Mouse (Mus musculus) neutrophil, adult 5-6 weeks (primary cell): ENCODE measurements around the gene Gm20388. TPM values are rescaled to one million over a fixed set of nuclear protein-coding genes. Genes with fewer than 3 reads are reported as not detected.
"Not testable (repeated sequence)": the region's sequence is repeated elsewhere in the genome, so short reads cannot be mapped to it uniquely, and the experiment has no call there.

Source experiments
- ATAC-seq: fragments of 151-379, 151-347 bp; 2 replicates; pipeline ENCODE4 v1.8.0; 2017; ENCODE audit warnings: mild to moderate bottlenecking, moderate TSS enrichment; ENCODE audit not compliant: insufficient number of reproducible peaks, poor library complexity, low FRiP score, severe bottlenecking; ENCODE audit errors: extremely low read depth
- total RNA-seq: library from RNA; stranded (forward); fragments of 200-1000 nt; gene quantifications from 2 replicates; pipeline ENCODE4 v1.2.3, GENCODE M21; 2017

Gm20388 gene
- total RNA-seq, 1 experiment from 2014 or later: 10.8 TPM

DNA sequence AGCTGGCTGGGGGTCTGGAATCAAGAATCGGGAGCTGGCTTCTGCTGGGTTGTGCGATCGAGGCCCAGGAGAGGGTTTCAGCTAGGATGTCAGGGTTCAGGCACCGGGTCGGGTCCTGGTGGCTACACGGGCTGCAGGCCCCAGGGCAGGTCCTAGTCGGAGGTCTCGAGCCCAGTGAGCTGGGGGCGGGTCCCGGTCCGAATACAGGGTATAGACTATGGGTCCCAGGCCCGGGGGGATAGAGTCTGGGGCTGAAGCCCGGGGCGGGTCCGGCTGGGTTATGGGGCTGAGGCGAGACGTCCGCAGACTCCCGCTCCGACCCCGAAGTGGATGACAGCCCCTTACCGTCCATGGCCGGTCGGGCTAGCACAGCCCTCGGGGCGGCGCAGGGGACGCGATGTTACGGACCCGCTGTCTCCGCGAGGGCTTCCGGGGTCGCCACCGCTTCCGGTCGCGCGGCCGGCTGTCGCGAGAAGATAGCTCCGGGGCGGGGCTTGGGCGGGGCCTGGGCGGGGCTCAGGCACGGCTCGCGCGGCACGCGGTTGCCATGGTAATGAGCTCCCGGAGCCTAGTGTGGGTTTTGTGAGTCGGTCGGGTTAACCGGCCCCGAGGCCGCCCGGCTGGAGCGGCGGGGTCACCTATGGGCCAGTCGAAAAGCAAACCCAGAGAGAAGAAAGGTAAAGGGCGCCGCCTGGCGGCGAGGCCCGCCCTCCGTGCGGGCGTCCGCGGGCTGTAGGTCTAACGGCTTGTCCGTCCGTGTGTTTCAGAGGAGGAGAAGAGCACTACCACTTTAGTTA lies 3301.9 kb downstream of the Gm20388 start, which contains the start of the genes Chmp1a and Spata33:
Gene Chmp1a, minus strand, starts transcription at position 443 of the 797 bp plus-strand sequence.
Gene Spata33, plus strand, starts transcription at position 512 of the 797 bp plus-strand sequence.
- ATAC-seq: peak; percentile 69

DNA sequence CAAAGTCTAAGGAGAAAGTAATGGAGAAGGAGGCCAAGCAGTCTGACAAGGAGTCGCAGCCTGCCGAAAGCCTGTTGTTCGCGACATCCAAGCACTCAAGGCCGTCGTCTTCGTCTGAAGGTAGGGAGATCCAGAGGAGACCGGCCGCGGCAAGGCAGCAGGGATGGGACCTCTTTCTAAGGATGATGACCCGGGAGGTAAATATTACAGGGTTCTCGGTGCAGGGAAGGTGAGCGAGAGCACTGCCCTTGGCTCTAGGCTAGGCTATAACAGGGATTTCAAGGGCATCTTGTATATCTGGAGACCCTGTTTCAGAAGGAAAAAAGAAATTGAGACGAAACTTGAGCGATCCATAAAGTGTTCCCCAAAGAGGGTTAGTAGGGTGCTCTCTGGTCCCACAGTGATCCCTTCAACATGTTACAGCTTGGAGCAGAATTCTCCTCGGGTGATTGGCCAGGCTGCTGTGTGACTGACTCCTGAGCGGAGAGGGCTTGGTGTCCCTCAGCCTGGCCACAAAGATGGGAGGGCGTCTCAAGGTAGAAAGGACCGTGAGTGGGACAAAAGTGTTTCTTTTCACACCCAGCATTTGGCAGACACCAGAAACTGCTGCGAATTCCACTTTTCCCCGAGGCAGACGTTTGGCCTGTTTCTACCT lies 3302.6 kb downstream of the Gm20388 start:
- ATAC-seq: no peak

DNA sequence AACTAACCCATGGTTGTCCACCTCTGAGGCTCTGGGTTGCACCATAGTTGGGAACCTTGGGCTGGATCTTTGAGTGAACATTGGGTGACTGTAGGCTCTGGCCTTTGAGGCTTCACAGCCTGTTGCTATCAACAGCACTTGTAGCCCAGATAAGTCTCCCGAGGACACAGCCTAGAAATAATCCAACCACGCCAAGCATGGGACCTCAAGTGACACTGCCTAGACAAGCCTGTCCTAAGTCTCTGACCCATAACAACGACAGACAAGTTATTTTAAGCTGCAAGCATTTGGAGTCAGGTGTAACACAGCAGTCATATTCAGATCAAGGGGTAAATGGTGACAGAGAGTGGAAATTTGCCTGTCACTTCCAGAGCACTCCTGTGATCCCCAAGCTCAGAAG lies 3304.8 kb downstream of the Gm20388 start:
- no peak for ATAC-seq

DNA sequence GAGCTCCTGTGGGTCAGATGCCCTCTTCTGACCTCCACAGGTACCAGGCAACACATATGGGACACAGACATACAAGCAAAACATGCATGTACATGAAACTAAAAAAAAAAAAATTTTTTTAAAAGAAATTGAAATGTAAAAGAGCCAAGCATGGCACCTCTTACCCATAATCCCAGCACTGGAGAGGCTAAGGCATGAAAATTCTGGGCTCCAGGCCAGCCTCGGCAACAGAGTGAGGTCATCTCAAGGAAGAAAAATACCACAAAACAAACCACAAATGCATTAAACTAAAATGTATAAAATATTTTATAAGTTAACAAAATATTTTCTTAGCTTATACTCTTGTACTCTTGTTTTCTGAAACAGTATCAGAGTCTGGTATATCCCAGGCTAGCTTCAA lies 3310.3 kb downstream of the Gm20388 start:
- ATAC-seq: no peak

DNA sequence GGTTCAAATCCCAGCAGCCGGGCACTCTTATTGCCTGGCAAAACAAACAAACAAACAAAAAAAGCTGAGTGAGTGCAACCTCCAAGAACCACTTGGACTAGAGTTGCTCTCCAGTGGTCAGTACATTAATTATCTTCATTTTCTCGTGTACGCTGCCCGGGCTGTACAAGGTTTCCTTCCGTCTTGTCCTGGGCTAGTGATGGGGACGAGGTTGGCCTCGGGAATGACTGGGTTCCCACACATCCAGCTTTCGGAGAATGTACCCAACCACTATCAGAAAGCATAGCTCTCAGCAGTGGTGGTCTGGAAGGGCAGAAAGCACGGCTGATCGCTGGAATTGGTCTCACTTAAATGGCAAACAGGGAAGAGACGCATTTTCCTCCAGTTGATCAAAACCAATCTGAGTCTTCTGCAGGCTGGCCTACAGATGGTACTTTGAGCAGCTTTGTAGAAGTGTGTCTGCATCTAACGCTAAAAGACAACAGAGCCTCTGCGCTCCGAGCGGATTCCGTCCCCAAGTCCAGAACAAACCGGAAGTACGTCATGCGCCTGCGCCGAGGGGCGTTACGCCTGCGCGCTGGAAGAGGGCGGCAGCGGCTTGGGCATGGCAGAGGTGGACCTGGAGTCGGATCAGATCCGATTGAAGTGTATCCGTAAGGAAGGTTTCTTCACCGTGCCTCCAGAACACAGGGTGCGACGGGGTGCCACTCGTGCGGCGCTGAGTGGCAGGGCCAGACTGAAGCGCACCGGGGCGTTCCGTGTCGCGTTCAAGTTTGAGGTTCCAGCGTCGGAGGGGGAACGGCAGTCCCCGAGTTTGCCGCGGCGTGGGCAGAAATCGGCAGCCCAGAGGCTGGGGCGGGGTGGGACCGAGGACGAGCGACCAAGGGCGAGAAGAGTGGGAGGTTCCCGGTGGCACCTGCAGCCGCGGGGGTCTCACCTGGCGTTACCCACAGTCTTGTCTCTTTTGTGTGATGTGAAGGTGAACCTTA lies 3313.9 kb downstream of the Gm20388 start, which contains the start of gene Cdk10:
Gene Cdk10, plus strand, starts transcription at position 565 of the 989 bp plus-strand sequence.
- ATAC-seq: peak; percentile 82

DNA sequence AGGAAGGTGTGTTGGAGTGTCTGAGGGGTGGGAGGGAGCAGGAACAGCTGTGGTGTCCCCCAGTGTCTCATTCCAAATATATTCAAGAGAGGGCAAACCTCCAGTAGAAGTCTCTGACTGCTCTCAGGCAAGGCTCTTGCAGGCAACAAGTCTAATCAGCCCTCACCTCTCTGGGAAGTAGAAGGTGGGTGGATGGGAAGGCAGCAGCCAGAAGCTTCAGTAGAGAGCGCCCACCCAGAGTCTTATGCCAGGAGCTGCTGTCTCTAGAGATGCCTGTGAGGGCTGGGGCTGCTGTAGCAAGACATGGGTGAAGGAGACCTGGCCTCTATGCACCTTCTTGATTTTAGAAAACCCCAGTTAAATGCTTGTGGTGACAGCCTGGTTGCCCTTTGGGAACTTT lies 3317.8 kb downstream of the Gm20388 start:
- ATAC-seq: no peak

DNA sequence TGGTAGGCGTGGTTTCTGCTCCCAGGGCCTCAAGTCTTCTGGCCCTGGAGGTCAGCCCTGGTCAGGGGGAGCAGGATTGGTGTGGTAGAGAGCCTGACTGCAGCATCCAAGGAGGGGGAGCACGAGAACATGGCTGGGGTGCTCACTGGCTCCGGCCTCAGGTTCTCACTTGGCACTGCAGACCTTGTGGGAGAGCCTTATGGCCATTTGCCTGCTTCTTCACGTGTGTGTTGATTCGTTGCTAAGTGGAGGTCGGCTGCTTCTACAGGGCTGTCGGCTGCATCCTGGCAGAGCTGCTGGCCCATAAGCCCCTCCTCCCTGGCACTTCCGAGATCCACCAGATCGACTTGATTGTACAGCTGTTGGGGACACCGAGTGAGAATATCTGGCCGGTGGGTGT lies 3319.7 kb downstream of the Gm20388 start:
- ATAC-seq: not testable (repeated sequence)

DNA sequence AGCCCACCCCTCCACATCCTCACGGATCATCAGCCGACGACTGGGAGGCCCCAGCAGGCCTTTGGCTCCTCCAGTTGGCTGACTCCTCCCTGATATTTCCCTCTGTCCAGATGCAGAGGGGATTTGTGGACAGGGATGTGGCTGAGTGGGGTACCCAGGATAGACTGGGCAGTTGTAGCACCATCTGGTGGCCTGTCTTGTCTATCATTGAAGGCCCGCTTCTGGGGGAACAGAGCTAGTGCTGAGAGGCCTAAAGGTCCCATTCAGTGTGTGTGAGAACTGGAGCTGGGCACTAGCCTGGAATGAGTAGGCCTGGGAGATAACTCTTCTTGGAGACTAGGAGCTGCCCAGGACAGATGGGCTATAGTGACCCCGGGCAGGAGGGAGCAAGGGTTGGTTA lies 3321.1 kb downstream of the Gm20388 start:
- no peak for ATAC-seq

DNA sequence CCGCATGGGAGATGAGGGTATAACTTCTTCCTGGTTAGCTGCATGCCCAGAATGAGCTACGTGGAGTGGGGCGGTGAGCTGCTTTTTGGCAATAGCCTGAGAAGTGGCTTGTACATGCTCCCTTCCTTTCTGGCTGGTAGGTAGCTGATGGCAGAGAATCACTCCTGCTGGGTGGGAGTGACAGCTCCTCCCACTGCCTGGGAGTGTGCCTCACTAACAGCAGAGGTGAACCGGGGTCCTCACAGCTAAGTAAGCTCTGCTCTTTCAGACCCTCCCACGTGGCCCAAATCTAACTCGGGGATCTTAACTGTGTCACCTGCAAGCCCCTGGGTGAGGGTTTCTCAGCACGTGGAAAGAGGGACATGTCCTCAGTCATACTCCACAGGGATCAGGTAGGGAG lies 3321.9 kb downstream of the Gm20388 start:
- no peak for ATAC-seq

DNA sequence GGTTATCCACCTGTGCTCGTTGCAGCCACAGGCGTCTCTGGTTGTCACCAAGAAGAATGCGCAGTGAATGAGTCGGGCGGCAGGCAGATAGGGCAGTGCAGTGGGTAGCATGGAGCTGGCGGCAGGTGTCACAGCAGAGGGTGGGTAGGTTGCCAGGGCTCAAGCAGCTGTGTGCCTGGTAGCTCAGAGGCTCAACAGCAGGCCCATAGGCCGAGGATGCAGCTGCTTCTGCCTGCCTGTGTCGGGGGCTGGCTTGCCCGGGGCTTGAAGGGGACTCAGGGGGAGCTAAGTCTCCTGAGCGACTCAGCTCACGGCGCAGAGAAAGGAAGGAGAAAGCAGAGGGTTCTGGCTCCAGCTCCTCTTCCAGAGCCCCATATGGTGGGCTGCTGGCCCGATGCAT lies 3322.7 kb downstream of the Gm20388 start:
- ATAC-seq: no peak

DNA sequence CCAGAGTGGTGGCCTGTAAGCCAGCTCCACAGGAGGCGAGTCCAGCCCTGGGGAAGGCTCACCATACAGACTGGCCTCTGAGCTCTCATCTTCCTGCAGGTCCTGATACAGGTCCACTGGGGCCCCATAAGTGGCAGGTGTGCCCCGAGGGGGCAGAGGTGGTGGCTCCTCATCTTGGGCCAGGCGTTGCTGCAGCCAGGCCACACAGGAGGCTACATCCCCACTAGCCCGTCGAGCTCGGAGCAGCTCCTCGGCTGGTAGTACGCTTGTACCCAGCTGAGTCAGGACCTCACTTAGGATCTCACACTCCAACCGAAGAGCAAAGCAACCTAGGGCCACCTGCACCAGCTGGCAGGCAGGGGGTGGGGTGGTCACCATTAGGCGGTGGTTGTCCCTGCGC lies 3323.1 kb downstream of the Gm20388 start:
- no peak for ATAC-seq

DNA sequence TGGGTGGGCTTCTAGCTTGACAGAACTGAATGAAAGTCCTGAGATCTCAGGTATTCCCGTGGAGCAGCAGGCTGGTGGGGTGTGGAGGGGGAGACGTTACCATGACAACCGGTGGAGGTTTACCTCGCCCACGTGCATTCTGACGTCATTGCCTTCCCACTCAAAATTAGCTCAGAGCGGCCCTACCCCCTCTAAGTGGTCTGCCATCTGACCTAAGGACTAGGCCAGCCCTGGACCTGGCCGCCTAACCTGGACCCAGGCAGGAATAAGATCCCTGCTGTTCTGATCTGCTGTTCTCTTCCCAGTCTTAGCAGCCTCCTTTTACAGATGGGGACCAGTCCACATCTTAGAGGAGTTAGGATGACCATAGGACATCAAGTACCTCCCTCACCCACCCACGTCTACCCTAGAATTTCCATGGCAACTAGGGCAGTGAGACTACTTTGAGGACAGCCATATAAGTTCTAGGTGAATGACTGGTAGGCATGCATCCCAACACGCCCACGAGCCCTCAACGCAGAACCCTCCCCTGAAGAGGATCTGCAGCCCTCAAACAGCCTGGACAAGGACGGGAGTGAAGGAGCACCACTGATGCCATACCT lies 3324.4 kb downstream of the Gm20388 start:
- ATAC-seq: no peak

DNA sequence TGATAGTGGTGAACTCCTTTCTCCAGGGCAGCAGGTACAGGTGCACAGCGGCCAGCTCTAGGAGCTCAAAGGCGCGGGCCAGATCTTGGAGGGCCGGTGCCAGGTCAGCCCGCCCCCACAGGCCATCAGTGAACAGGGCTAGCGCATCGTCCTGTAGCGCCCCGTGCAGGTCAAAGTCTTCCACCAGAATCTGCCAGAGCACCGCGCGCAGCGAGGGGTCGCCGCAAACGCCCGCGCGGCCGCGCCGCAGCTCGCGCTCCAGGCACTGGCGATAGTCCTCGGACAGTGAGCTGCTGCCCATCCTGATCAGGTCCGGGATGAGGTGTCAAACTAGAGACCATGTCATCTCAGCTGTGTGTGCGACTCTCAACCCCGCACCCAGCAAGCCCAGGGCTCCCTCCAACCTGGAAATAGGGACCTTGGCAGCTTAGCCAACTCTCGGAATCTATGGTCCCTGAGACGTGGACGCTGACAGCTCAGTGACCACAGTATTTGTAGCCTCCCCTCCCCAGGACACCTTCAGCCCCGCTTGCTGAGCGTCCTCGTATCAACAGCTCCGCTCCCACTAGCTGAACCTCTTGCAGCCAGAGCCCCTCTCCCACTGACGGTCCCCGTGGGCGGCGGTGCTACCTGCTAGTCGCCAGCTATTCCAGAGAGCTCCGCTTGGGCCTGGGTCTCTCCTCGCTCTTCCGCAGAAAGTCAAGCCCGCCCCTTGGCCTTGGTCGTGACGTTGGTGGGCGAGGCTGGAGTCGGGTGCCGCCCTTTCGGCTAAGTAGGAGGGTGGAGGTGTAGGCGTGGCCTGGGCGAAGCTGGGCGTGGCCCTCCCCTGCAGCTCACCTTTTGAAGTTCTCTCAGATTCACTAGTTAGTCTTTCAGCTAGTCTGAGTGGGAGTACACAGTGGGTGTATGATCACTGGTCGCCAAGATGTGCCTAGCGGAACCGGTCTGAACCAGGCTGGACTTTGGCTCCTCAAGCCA lies 3325.2 kb downstream of the Gm20388 start, which contains the start of gene Spata2l:
Gene Spata2l, minus strand, starts transcription at position 714 of the 978 bp plus-strand sequence.
- peak; percentile 90 for ATAC-seq

DNA sequence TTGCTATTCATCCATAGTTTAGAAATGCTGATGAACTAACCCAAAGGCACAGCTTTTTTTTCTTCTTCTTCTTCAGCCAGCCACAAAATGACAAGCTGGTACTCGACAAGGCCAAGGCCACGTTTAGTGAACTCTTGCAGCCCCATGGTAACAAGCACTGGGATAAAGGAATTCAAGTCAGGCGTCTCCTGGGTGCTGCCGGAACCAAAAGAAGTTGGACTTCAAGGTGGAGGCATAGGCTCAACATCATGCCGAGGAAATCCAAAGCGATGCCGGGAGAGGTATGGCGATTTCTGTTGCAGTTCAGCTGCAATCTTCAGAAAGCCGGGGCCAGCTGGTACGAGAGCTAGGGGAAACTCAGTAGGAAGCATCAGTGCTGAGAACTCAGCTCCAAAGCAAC lies 3328.8 kb downstream of the Gm20388 start:
- ATAC-seq: no peak

DNA sequence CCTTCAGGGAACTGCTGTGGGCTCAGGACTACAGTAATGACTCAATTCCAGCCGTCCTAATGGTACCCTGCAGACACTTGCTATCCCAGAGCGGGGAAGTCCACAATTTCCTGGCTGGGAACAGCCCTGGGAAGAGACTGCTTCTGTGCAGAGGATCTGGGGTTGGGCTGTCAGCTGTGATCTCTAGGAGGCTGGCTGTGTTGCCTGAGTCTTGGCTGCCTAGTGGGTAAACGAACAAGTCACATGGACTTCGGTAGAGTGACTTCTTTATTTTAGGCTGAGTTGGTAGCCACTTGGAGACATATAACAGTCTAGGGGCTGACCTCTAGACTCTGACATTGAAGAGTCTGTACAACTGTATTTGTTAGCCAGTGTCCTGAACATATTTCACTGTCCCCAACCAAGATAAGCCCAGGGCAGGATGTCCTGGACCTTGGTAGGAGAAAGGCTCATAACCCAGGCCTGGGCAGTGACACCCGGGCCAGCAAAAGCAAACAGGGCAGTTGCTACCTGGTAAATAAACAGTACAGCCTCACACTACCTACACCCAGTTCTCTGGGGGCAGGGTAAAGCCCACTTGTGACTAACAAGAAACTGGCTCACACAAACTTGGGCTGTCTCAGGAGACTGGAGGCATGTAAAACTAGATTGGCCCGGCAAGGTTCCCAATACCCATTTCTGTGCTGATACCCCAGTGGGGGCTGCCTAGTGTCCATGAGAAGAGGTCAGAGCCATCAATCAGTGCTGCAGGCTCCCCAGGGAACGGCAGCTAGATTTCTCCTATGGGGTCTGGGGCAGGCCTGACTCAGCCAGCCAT lies 3331.7 kb downstream of the Gm20388 start:
- ATAC-seq: no peak

DNA sequence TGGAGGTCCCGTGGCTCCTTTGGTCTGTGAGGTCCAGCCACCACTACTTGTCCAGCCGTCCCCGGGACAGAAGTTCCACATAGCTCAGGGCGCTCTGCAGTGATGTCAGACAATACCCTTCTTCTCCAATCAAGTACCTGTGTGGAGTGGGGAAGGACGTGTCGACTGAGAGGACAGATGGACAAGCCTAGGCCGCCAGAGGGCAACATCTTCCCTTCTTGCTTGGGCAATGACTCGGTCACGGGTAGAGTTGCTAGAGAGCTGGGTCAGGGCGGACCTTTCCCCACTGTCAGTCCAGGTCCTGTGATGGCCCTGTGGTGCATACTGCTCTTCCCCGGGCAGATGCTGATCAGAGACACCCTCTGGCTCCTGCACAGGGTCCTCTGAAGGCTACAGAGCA lies 3332.4 kb downstream of the Gm20388 start:
- no peak for ATAC-seq

DNA sequence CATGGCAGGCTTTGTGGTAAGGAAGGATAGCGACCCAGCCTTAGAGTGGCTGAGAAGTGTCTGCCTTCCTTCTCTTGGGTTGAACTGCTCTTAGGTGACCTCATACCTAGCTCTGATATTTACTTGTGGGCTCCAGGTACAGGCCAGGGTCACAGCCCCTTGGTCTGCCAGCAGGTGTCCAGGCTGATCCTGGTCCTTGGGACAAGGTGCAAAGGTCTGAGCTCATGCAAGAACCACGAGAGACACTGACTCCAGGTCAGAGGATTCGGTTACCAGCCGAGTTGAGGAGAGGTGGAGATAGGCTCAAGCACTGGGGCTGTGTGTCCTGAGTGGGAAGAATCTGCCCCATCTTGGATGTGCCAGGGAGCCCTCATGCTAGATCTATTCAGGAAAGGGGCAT lies 3333.7 kb downstream of the Gm20388 start:
- no peak for ATAC-seq
